Mouse (Mus musculus) spleen, postnatal 10 days (tissue): ENCODE data around the gene Fat3.

Source experiments
- DNase-seq, 2 experiments: peaks; one replicate each; pipeline ENCODE4 v3.0.0; 2021 to 2022; ENCODE audit warnings: low spot score in 2 of 2

Fat3 gene

GRCm38 (mm10) chr9:16501186-16501711 is at the start of gene Fat3:
Gene Fat3 (minus strand): TSS chr9:16501285.
- DNase-seq: no peak

GRCm38 (mm10) chr9:16532884-16533283 is 31.8 kb upstream of the Fat3 start:
- DNase-seq: no peak

GRCm38 (mm10) chr9:16517543-16517942 is 16.5 kb upstream of the Fat3 start:
- DNase-seq: no peak

GRCm38 (mm10) chr9:16512005-16512404 is 10.9 kb upstream of the Fat3 start:
- no peak for DNase-seq

- no peak for DNase-seq
These were observed 2.7 kb upstream of the Fat3 start for GRCm38 (mm10) chr9:16503776-16504175.

- DNase-seq: no peak
These were observed 1.7 kb upstream of the Fat3 start for GRCm38 (mm10) chr9:16502673-16503343.

- DNase-seq: peak in 1 of 2 experiments; percentile 13
These were observed 1.0 kb upstream of the Fat3 start for GRCm38 (mm10) chr9:16501990-16502672.

- DNase-seq: no peak
These were observed 501 bp downstream of the Fat3 start for GRCm38 (mm10) chr9:16500382-16501185.

GRCm38 (mm10) chr9:16499621-16500381 is 1.3 kb downstream of the Fat3 start:
- no peak for DNase-seq

- DNase-seq: no peak
These were observed 2.2 kb downstream of the Fat3 start for GRCm38 (mm10) chr9:16498876-16499275.

- DNase-seq: no peak
These were observed 3.7 kb downstream of the Fat3 start for GRCm38 (mm10) chr9:16497361-16497760.

GRCm38 (mm10) chr9:16496331-16496730 is 4.8 kb downstream of the Fat3 start:
- DNase-seq: no peak

GRCm38 (mm10) chr9:16489661-16490060 is 11.4 kb downstream of the Fat3 start:
- no peak for DNase-seq

- no peak for DNase-seq
These were observed 13.5 kb downstream of the Fat3 start for GRCm38 (mm10) chr9:16487565-16487964.

- DNase-seq: no peak
These were observed 14.9 kb downstream of the Fat3 start for GRCm38 (mm10) chr9:16486229-16486628.

- DNase-seq: no peak
These were observed 15.9 kb downstream of the Fat3 start for GRCm38 (mm10) chr9:16485173-16485572.

GRCm38 (mm10) chr9:16484765-16485164 is 16.3 kb downstream of the Fat3 start:
- no peak for DNase-seq

- no peak for DNase-seq
These were observed 39.6 kb downstream of the Fat3 start for GRCm38 (mm10) chr9:16461491-16461890.

GRCm38 (mm10) chr9:16460591-16460990 is 40.5 kb downstream of the Fat3 start:
- no peak for DNase-seq

- no peak for DNase-seq
These were observed 59.2 kb downstream of the Fat3 start for GRCm38 (mm10) chr9:16441930-16442329.

GRCm38 (mm10) chr9:16440638-16441037 is 60.4 kb downstream of the Fat3 start:
- no peak for DNase-seq

GRCm38 (mm10) chr9:16439941-16440340 is 61.1 kb downstream of the Fat3 start:
- no peak for DNase-seq
